Mouse (Mus musculus) cerebellum, postnatal 4 days (tissue): ENCODE measurements around the gene Olfr1537.

Source experiments
- DNase-seq, 2 experiments: peaks; one replicate each; pipeline ENCODE4 v3.0.0; 2022; ENCODE audit warnings: low spot score in 2 of 2, mixed read lengths in 1 of 2

Gene Olfr1537

GRCm38 (mm10) chr9:39249894-39250293 lies at the start of gene Olfr1537:
Olfr1537 (minus strand) TSS chr9:39249994.
- DNase-seq, result no peak

GRCm38 (mm10) chr9:39287136-39287535 lies 37.3 kb upstream of the Olfr1537 start:
- DNase-seq, result no peak

GRCm38 (mm10) chr9:39276718-39277117 lies 26.9 kb upstream of the Olfr1537 start, which contains the start of gene Olfr945:
Olfr945 (minus strand) TSS chr9:39276818.
- no peak for DNase-seq

- no peak for DNase-seq
These were observed 48.2 kb downstream of the Olfr1537 start, which contains the start of gene Olfr944 for GRCm38 (mm10) chr9:39201620-39202019. Olfr944 (plus strand) TSS chr9:39201920.
